Mouse (Mus musculus): ENCODE data around the gene Spns3. TPM values are rescaled to one million over a fixed set of nuclear protein-coding genes. Genes with fewer than 3 reads are reported as not detected.

The Spns3 gene
- total RNA-seq, 2 experiments from 2014 or later = not detected

- no peak for DNase-seq
These were observed 98.1 kb downstream of the Spns3 start for GRCm38 (mm10) chr11:72452140-72452665.

GRCm38 (mm10) chr11:72447475-72447874, 102.8 kb downstream of the Spns3 start:
- DNase-seq = no peak

GRCm38 (mm10) chr11:72446311-72447105, 103.8 kb downstream of the Spns3 start:
- peak in 1 of 2 experiments; percentile 69 for DNase-seq

Other genes with a start within 250 kb of the Spns3 start
- 10 to 100 TPM in 1 of 2 experiments, 1 to 10 TPM in 1; 9.5 to 10.5 TPM for gene Xaf1, start 248.9 kb downstream of the Spns3 start, total RNA-seq (2021)
- gene Fbxo39, start 236.1 kb downstream of the Spns3 start, total RNA-seq (2021) = not detected
- under 1 TPM in 1 of 2 experiments, not detected in 1; 0.75 TPM for gene Tekt1, start 188.1 kb downstream of the Spns3 start, total RNA-seq (2021)
- gene Smtnl2, start 138.8 kb downstream of the Spns3 start, total RNA-seq (2021) = 10 to 100 TPM in 1 of 2 experiments, 1 to 10 TPM in 1; 9.4 to 11.3 TPM
- gene Ggt6, start 115.0 kb downstream of the Spns3 start, total RNA-seq (2021) = not detected
- 10 to 100 TPM; 43.1 to 47.5 TPM for gene Mybbp1a, start 109.2 kb downstream of the Spns3 start, total RNA-seq (2021)
- gene Spns2, start 60.6 kb downstream of the Spns3 start, total RNA-seq (2021) = 1 to 10 TPM; 6.3 to 9.0 TPM
- 10 to 100 TPM; 49.6 to 54.7 TPM for gene Ube2g1, start 56.8 kb upstream of the Spns3 start, total RNA-seq (2021)
- 10 to 100 TPM; 15.3 to 16.6 TPM for gene Ankfy1, start 139.5 kb upstream of the Spns3 start, total RNA-seq (2021)
- 10 to 100 TPM; 21.5 to 24.3 TPM for gene Cyb5d2, start 245.6 kb upstream of the Spns3 start, total RNA-seq (2021)
- 10 to 100 TPM; 16.5 to 19.6 TPM for gene Zzef1, start 245.7 kb upstream of the Spns3 start, total RNA-seq (2021)